Mouse (Mus musculus) A20 (cell line): ENCODE results near the gene Gna12.

Source experiments
- DNase-seq: peaks from one replicate; pipeline ENCODE4 v3.0.0-alpha.2; 2011; ENCODE audit warnings: low read depth, low spot score

Gna12 gene

DNA sequence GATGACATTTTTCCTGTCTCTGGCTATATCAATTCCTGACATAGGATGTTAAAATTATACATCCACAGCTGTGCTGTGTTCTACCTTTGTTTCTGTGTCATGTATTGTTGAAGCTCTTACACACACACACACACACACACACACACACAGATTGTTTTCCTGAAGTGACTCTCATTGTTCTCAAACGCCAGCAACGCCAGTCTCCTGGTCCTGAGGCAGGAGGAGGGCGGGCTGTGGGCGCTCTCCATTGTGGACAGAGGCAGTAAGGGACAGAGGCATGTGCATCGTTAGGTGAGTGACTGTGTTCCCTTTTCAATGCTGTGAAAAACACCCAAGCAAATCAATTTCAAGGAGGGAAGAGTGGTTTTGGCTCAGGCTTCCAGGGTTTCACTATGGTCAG lies 77.0 kb downstream of the Gna12 start:
- DNase-seq = no peak

DNA sequence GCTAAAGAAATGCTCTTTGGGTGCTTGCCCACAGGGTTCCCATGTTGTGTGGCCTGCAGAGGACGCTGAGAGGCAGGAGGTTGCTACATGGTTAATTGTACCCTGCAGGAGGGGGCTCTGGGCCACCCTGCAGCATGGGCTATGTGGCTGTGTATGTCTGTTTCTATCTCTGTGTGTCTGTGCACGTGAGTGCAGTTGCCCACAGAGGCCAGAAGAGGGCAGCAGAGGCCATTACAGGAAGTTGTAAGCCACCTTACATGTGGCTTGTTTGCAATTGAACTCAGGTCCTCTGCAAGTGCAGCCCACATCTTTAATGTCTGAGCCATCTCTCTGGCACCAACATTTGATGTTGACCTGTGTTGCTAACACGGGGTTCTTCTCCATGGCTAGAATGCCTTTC lies 77.6 kb downstream of the Gna12 start:
- DNase-seq = peak; percentile 51

DNA sequence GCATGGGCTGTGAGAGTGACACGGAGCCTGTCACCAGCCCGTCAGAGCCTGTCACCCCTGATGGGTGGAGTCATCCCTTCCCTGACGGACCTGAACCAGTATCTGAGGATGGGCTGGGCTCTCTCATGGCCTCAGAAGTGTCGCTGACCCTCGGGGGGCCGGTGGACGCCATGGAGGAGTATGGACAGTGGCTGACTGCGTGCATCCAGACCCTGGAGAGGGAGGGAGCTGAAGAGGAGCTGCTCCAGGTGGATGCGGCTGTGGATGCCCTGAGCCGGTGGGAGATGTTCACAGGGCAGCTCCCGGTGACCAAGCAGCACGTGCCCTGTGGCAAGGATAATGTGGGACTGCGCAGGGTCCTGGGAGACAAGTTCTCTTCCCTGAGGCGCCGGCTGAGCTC lies 78.2 kb downstream of the Gna12 start:
- no peak for DNase-seq

GRCm38 (mm10) chr5:140750925-140751324 lies 79.3 kb downstream of the Gna12 start:
- DNase-seq = peak; percentile 74

DNA sequence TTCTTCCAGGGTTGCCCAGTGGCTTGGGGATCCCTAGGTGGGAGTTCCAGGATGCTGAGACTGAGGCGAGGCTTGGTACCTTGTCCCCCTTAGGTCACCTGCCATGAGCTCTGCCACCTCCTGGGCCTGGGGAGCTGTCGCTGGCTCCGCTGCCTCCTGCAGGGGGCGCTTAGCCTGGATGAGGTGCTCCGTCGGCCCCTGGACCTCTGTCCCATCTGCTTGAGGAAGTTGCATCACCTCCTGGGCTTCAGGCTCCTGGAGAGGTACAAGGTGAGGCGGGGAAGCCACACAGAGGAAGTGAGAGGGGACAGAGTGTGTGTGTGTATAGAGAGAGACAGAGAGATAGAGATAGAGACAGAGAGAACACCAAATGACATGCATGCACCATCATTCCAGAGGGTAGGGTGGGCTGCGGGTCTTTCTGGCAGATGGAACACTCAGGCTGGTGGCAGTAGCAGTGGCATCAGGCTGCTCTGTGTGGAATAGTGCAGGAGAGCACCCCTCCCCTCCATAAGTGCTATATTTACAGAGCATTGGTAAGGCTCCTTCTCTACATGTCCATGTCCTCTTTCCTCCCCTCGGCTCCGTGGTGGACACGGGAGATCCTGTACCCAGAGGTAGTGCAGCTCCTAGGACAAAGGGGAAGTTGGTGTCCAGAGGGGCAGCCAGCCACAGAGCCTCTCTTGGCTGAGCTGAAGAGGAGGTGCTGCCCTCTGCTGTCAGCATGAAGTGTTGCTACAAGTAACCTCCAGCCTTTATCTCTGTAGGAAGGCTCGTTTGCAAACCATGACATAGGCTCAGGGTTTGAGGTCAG lies 81.0 kb downstream of the Gna12 start:
- peak; percentile 95 for DNase-seq

DNA sequence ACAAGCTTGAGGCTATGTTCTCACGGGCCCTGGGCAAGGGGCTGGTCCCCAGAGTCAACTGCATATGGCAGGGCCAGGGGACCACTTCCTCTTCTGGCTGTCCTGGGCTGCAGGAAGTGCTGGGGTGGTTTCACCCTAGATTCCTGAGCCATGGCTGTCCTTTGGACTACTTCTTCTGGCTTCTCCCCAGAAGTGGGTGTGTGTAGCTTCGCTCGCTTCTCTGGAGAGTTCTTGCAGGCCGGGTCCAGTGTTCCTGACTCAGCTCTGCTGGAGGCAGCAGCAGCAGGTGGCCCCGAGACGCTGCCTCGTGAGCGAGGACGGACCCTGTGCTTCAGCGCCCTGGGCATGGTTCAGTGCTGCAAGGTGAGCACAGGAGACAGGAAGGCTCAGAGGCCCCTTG lies 81.8 kb downstream of the Gna12 start:
- DNase-seq = peak; percentile 80

GRCm38 (mm10) chr5:140743706-140744131 lies 86.5 kb downstream of the Gna12 start:
- peak; percentile 25 for DNase-seq

GRCm38 (mm10) chr5:140741877-140742276 lies 88.4 kb downstream of the Gna12 start:
- DNase-seq = peak; percentile 65

DNA sequence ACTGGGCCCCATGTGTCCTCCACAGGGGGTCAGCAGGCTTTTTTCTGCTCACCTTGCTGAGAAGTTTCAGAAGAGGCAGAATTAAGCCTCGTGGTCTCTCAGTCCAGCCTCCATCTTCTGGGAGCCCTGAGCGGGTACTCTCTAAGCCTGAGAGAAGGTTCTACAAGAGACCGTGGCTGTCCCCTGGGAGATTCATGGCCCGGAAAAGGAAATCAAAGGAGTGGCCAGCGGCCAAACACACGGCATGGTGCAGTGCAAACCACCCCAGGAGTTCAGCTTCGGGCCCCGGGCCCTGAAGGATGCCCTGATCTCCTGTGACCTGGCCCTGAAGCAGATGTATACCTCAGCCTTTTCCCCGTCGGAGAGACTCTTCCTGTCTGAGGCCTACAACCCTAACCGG lies 89.2 kb downstream of the Gna12 start:
- DNase-seq = no peak

DNA sequence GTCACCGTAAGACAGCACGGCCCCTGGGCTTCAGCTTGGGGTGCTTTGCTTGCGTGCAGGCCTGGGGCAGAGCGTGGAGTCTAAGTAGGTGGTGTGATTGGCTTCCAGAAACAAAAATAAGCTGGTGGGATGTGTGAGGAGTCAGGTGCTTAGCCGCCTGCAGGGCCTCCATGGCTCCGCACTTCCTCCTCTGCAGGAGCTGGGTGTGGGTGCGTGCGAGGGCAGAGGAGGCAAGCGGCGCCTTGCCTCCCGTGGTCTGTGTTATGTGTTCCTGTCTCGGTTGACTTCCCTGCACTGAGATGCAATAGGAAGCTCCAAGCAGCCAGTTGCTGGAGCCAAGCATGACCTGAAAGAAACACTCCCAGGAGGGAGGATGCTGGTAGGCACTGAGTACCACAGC lies 90.4 kb downstream of the Gna12 start:
- DNase-seq = no peak

- no peak for DNase-seq
Observed at GRCm38 (mm10) chr5:140736166-140736565, 94.1 kb downstream of the Gna12 start.

DNA sequence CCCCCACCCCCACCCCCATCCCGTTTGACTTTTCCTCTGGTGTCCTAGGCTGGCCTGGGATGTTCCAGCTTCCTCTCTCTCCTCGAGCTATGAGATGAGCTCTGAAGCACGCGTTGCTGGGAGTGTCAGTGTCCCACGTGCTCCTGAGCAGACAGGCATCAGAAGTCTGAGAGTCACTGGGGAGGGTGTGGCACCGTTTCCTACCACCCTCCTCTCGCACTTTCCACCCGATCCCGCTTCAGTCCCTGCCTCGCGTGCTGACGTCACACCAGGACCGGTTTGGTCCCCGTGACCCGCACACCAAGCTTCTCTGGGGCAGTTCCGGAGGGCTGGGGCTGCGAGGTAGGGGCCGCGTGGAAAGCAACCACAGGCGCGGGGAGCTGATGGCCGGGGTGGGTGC lies 94.9 kb downstream of the Gna12 start:
- no peak for DNase-seq

- DNase-seq = peak; percentile 61
Observed at GRCm38 (mm10) chr5:140733336-140733735, 96.9 kb downstream of the Gna12 start.

DNA sequence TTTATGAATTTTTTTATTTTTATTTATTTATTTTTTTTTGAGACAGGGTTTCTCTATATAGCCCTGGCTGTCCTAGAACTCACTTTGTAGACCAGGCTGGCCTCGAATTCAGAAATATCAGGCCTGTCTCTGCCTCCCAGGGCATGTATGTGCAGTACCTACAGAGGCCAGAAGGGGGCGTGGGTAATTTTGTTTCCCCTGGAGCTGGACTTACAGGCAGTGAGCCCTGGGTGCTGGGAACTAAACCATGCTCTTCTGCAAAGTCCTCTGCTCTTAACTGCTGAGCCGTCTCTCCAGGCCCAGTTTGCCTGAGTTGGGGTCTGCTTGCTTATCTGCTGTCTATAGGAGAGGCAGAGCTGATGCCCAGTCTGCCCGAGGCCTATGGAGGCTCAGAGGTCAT lies 98.0 kb downstream of the Gna12 start:
- peak; percentile 57 for DNase-seq

DNA sequence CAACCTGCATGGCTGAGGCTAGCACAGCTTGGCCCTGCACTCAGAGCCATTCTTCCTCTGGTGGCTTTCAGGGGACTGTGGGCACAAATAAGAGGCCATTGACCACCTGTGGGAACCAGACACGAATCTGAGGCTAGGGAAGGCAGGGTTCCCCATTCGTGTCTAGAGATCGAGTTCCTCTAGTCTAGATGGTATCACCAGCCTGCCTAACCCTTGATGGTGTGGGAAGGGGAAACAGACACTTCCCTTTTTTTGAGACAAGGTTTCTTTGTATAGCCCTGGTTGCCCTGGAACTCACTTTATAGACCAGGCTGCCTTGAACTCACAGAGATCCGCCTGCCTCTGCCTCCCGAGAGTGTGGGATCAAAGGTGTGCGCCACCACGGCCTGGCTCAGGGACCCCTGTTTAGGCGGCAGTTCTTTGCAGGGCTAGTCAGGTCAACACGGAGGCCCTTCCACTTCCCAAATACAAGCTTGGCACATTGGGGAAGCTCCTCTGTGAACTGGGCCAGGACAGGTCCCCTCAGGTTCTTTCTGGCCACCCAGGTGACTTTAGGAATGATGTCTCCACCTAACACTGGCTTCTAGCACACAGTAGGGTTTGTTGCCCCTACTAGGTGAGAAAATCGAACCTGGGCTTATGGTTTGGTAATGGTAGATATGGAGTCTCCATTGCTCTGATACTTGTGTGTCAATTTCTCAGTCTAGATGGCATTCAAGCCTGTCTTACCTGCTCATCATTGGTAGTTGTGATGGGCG lies 99.0 kb downstream of the Gna12 start:
- DNase-seq = peak; percentile 64

DNA sequence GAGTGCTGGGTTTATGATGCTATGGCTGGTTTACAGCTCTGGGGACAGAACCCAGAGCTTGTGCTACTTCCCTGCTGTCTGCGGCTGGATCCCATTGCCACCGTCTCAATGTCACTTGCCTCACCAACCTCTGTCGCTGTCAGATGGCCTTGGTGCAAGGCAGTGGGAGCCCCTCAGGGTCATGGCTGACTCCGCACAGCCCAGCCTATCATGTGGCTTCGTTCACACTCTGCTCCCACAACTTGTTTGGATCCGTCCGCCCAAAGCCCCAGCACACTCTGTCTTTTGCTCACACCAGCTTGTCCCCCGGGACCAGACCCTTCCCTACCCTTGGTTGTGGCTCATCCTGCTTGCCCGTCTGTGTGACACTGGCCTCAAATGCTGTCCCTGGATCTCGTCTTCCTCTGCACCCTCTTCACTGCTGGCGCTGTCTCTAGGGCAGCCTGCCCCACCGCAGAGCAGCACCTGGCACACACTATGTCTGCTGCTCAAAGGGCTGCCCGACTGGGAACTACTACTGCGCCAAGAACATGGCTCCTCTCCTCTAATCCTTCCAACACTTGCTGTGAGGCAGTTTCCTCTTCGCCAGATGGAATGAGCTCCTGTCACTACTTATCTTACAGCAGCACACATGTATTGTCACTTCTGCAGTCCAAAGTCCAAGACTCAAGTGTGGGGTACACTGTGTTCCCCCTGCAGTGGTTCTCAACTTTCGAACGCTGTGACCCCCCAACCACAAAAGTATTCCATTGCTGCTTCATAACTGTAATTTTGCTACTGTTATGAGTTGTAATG lies 103.1 kb downstream of the Gna12 start:
- no peak for DNase-seq

DNA sequence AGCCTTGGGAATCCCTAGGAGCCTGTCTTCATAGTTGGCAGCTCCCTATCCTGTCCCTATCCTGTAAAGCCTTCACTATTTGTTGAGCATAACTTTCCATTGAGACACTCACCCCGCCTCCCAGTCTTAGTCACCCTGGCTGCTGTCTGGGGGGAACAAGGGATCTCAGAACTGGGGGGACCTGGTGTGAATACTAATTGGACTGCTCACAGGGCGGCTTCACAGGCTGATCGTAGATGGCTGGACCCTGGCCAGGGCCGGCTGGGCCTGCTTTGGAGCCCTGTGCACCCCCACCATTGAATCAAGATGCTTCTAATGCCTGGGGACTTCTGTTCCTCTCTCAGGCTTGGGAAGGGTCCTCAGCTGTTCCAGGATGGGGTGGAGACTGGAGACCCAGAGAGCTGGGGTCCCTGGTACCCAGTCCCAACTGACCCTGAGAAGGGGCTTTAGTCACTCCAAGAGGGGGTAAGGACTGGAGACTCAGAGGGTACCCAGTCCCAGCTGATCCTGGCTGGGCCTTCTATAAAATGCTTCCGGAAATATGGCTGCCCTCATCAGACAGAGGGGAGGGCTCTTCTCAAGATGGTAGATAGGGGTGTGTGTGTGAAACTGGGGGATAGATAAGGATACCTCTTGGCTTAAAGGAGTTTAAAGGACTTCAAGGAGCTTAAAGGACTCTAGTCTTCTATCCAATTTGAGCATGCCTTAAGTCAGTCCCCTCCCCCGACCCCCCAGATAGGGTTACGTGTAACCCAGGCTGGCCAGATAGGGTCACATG lies 104.0 kb downstream of the Gna12 start:
- no peak for DNase-seq

DNA sequence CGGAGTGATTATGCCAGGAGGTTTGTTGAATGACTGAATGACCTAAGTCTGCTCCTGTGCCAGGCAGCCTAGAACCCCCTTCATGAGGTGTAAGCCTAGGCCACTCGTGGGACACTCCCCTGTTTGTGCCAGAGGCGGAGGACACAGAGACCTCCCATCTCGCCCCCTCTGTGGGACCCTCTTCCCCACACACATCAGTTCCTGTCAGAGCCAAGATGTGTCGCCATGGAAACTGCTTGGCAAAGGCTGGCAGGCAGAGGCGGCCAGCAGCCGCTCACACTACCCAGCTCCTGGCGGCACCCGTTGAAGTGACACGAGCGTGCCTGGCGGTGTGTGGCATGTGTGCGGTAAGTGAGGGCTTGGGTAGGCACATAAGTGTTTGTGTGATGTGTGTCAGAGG lies 106.4 kb downstream of the Gna12 start, which contains the start of gene Amz1:
Amz1 (plus strand) TSS at position 306 of the 400 bp plus-strand sequence.
- DNase-seq = no peak

DNA sequence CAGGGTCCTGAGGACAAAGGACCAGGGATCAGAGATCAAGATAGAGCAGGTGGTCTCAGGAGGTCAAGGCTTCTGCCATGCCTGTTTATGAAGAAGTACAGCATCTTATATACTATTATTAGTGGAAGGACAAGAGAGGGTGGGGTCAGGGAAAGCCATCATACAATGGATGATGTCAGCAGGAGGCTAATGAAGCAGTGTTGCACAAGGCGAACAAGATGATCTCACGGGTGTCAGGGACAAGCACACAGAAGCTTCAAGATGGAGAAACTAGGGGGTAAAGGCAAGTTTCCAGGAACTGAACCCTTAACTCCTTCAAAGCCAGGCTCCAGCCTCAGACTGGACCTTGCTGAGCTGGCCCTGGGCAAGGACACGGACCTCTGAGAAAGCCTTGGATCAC lies 108.1 kb downstream of the Gna12 start:
- no peak for DNase-seq

- no peak for DNase-seq
Observed at GRCm38 (mm10) chr5:140720773-140721172, 109.5 kb downstream of the Gna12 start.

GRCm38 (mm10) chr5:140711040-140711439 lies 119.2 kb downstream of the Gna12 start:
- DNase-seq = no peak
